Mouse (Mus musculus) liver, embryonic 14.5 days (tissue): ENCODE data around the gene Mettl7b.

Experiments
- CTCF ChIP-seq: IDR thresholded peaks from 2 replicates; pipeline ENCODE4 v1.5.1; 2016; ENCODE audit warnings: antibody characterized with exemption, low read depth, control low read depth
- EP300 ChIP-seq: IDR thresholded peaks from 2 replicates; pipeline ENCODE4 v1.6.1; 2016; ENCODE audit warnings: antibody characterized with exemption, low read depth

DNA sequence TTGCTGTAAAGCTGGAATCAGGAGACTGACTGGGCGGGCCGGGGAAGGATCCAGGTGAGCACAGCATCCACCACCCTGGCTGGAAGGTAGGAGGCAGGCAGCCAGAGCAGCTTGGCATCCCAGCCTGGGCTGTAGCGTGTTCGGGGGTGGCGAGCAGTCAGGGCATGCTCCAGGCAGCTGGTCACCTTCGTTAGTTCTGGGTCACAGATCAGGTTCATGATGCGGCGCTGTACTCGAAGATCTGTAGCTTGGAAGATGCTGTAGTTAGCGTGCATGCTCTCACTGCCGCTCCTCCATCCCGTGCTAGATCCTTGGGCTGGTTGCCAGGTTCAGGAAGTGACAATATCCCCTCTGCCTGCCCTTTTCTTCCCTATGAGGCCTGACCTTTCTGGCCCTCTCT, 47.1 kb downstream of the Mettl7b start:
- TF ChIP-seq EP300 (no peak), CTCF (no peak)
